Mouse (Mus musculus): ENCODE data around the gene Rab7. TPM values are rescaled to one million over a fixed set of nuclear protein-coding genes. Genes with fewer than 3 reads are reported as not detected.
"Not testable (repeated sequence)": the region's sequence is repeated elsewhere in the genome, so short reads cannot be mapped to it uniquely, and the experiment has no call there.

Rab7 gene
- polyA plus RNA-seq, 1 experiment: 400 TPM

GRCm38 (mm10) chr6:87997706-87998265 lies 47.3 kb downstream of the Rab7 start:
- peak; percentile 49 for DNase-seq (ENCODE audit: low spot score)

DNA sequence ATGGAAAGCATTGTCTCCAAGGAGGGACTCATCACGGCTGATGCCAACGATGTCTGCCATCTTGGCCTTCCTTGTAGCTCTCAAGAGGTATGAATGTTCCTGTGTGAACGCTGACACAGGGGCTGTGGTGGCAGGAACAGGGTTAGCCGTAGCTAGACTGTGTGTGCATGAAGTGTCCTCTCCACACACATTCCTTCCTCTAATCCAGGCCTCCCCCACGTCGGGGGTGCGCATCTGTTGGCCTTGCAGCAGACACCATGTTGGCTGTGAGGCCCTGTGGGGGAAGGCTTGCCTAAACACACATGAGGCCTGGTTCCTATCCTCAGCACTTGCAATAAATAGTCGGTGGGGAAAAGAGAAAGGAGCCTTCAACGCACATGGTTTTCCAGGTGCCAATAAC lies 48.5 kb downstream of the Rab7 start:
- DNase-seq (ENCODE audit: low spot score): no peak

- no peak for DNase-seq (ENCODE audit: low spot score)
These were observed 49.6 kb downstream of the Rab7 start for GRCm38 (mm10) chr6:87995519-87995918.

GRCm38 (mm10) chr6:87993790-87994571 lies 51.1 kb downstream of the Rab7 start:
- no peak for DNase-seq (ENCODE audit: low spot score)

DNA sequence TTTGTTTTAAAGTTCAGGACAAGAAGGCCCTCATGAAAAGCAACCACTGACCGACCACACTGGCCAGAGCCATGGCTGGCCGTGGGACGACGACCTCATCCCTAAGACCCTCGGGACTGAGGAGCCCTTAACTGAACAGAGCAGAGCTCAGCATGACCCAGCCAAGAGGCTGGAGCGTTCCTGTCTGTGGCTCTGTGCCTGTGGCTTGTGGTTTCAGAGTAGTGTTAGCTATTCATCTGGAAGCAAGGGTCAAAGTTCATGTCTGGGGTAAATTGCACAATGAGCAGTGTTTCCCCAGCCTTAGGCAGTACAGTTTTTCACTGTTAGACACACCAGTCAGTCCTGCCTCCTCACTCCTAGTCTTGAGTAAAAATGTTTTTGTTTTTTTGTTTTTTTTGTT lies 52.3 kb downstream of the Rab7 start:
- no peak for DNase-seq (ENCODE audit: low spot score)

GRCm38 (mm10) chr6:87991886-87992285 lies 53.2 kb downstream of the Rab7 start:
- DNase-seq (ENCODE audit: low spot score): no peak

GRCm38 (mm10) chr6:87991216-87991615 lies 53.9 kb downstream of the Rab7 start:
- DNase-seq (ENCODE audit: low spot score): no peak

- no peak for DNase-seq (ENCODE audit: low spot score)
These were observed 62.6 kb downstream of the Rab7 start for GRCm38 (mm10) chr6:87982506-87982905.

DNA sequence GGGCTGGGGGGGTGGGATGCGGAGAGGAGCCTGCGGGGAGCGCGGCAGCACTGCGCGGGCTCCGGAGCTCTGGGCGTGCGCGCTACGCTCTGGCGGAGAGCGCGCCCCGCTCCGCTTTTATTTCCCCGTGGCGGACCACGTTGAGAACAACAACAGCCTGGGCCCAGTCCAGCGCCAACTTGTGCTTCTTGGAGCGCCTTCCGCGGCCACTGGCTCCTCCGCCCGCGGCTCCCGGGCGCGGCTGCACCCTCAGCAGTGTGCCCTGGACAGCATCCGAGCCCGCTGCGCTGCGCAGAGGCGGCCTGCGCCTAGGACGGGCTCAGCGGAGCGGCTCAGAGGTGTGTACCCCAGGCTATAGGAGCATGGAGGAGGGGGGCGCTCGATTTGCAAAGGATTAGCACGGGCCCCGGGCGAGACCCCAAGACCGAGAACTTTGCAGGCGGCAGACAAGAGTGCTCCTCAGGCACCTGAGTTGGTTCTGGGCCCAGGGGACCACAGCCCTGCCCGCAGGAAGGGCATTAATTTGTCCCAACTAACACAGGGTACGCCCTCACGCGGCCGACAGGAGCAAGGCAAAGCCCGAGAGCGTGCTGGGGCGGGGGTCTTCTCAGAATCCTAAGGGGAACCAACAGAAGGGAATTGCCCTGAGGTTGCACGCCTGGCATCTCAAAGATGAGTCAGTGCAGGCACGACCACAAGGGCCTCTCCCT lies 63.4 kb downstream of the Rab7 start, which contains the start of gene H1fx:
Gene H1fx, minus strand, starts transcription at position 91 of the 710 bp plus-strand sequence.
- DNase-seq (ENCODE audit: low spot score): peak; percentile 37

DNA sequence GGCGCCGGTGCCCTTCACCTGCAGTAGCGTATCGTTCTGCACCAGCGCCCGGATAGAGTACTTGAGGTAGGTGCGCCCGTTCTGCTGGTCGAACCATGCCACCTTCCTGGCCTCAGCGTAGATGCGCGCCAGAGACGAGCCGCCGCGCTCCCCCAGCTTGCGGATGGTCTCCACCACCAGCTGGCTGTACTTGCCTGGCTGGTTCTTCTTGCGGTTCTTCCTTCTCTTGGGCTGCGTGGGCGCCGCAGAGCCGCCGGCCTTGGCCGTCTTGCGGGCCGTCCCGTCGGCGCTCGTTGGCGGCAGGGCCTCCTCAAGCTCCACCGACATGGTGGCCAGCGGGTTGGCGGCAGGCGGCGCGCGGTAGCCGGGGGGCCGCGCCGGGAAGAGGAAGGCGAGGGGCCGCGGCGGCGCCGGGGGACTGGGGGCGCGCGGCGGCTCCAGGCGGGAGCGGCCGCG lies 64.0 kb downstream of the Rab7 start:
- no peak for DNase-seq (ENCODE audit: low spot score)

DNA sequence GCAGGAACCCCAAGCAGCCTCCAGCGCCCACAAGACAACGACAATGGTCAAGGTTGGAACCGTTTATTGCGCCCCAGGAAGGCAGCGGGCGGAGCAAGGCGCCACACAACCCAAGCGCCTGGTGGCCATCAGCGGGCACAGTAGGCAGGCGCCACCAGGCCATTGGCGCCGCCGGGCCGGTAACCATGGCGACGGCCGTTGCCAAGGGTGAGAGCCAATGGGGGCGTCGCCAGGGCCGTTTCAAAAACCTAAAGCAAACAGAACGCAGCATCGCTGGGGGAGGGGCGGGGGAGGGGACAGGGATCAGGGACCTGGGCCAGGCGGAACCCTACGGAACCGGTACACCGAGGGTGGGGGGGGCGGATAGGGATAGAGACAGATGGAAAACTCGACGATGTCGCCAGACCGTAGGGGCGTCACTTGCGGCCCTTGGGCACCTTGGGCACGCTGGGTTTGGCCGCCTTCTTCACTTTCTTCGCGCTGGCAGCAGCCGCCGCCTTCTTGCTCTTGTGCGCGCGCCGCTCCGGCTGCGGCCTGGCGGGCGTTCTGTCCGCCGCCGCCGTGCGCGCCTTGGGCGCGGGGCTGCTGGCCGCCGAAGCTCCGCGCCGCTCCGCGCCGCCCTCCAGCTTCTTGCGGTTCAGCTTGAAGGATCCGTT lies 64.6 kb downstream of the Rab7 start:
- peak; percentile 33 for DNase-seq (ENCODE audit: low spot score)

DNA sequence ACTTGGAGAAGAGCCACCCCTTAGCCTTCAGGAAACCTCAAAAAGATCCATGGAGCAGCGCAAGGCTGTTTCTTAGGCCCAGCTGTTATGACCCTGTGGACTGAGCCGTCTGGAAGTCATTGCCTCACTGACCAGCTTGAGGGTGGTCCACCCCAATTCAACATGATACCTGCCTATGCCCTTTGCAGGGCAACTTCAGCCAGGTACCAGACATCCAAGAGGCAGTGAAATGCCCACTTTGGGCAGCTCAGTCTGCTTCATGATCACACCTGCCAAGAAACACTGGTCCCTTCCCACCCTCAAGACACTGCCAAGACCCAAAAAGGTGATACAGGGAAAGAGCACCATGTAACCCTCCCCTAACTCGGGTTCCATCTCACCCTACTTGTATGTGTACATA lies 65.3 kb downstream of the Rab7 start:
- no peak for DNase-seq (ENCODE audit: low spot score)

GRCm38 (mm10) chr6:87970041-87970440 lies 75.0 kb downstream of the Rab7 start:
- no peak for DNase-seq (ENCODE audit: low spot score)

- DNase-seq (ENCODE audit: low spot score): not testable (repeated sequence)
These were observed 82.6 kb downstream of the Rab7 start for GRCm38 (mm10) chr6:87962457-87962856.

Other genes with a start within 250 kb of the Rab7 start
- gene Rab43, start 233.1 kb downstream of the Rab7 start, polyA plus RNA-seq (2012; rRNA removed): 16.3 and 19.2 TPM in 2 replicates
- 4.8 and 5.9 TPM in 2 replicates for gene Gm45140, start 209.5 kb downstream of the Rab7 start, polyA plus RNA-seq (2012; rRNA removed)
- gene Isy1, start 206.5 kb downstream of the Rab7 start, polyA plus RNA-seq (2012; rRNA removed): 28.8 and 29.1 TPM in 2 replicates
- gene Cnbp, start 194.2 kb downstream of the Rab7 start, polyA plus RNA-seq (2012; rRNA removed): 351 and 355 TPM in 2 replicates
- gene Copg1, start 157.5 kb downstream of the Rab7 start, polyA plus RNA-seq (2012; rRNA removed): 35.5 and 65.3 TPM in 2 replicates
- 24.3 and 26.1 TPM in 2 replicates for gene Hmces, start 131.3 kb downstream of the Rab7 start, polyA plus RNA-seq (2012; rRNA removed)
- gene H1fx, start 63.6 kb downstream of the Rab7 start, polyA plus RNA-seq (2012; rRNA removed): 6.0 and 8.8 TPM in 2 replicates
- 164 and 173 TPM in 2 replicates for gene Rpn1, start 39.2 kb upstream of the Rab7 start, polyA plus RNA-seq (2012; rRNA removed)
- 41.4 and 55.5 TPM in 2 replicates for gene Gata2, start 148.6 kb upstream of the Rab7 start, polyA plus RNA-seq (2012; rRNA removed)
- not detected in 2 replicates for gene Dnajb8, start 177.0 kb upstream of the Rab7 start, polyA plus RNA-seq (2012; rRNA removed)

Data from urinary bladder, adult 2 months (tissue).